Mouse (Mus musculus) MEL (cell line): ENCODE measurements around the gene Ankrd54. TPM values are rescaled to one million over a fixed set of nuclear protein-coding genes. Genes with fewer than 3 reads are reported as not detected.
A peak's percentile ranks its signal among the peaks of the same experiment; 100 is the strongest.

Source experiments
- DNase-seq: peaks from one replicate; pipeline ENCODE4 v3.0.0; 2011; ENCODE audit warnings: low read depth, low spot score
- H3K27ac ChIP-seq: 2 replicates; pipeline ENCODE4 v1.5.1; 2012; ENCODE audit warnings: low read depth, mild to moderate bottlenecking, control low read depth, low read length, moderate library complexity; ENCODE audit not compliant: control insufficient read depth
- H3K27me3 ChIP-seq, 2 experiments: fragments of 150-350 bp in 1 of 2; sonication (generic) in 1 of 2; 2 replicates each; pipeline ENCODE4 v1.6.1; 2012; ENCODE audit warnings: low read length in 2 of 2, mild to moderate bottlenecking in 2 of 2, improper control_type of control experiment in 1 of 2, moderate library complexity in 1 of 2; ENCODE audit not compliant: insufficient read depth in 2 of 2, control insufficient read depth in 1 of 2
- H3K36me3 ChIP-seq, 2 experiments: 2 replicates each; pipeline ENCODE4 v1.6.1; 2012 to 2014; ENCODE audit warnings: low read length in 2 of 2, improper control_type of control experiment in 1 of 2, inconsistent platforms in 1 of 2, mild to moderate bottlenecking in 1 of 2; ENCODE audit not compliant: insufficient read depth in 2 of 2, control insufficient read depth in 1 of 2
- H3K4me1 ChIP-seq, 2 experiments: fragments of 150-350 bp in 1 of 2; sonication (generic) in 1 of 2; 2 replicates each; pipeline ENCODE4 v1.6.1; 2012; ENCODE audit warnings: low read length in 2 of 2, improper control_type of control experiment in 1 of 2, mild to moderate bottlenecking in 1 of 2; ENCODE audit not compliant: insufficient read depth in 2 of 2, control insufficient read depth in 1 of 2
- H3K4me3 ChIP-seq, 2 experiments: fragments of 150-350 bp in 1 of 2; sonication (generic) in 1 of 2; 2 replicates each; pipeline ENCODE4 v1.5.1; 2012; ENCODE audit warnings: low read depth in 2 of 2, low read length in 2 of 2, mild to moderate bottlenecking in 2 of 2, moderate library complexity in 2 of 2, control low read depth in 1 of 2, improper control_type of control experiment in 1 of 2; ENCODE audit not compliant: control insufficient read depth in 1 of 2, insufficient read depth in 1 of 2
- H3K79me2 ChIP-seq: 2 replicates; pipeline ENCODE4 v1.6.1; 2012; ENCODE audit warnings: mild to moderate bottlenecking, low read length, moderate library complexity; ENCODE audit not compliant: control insufficient read depth, poor library complexity, insufficient read depth
- H3K9ac ChIP-seq: 2 replicates; pipeline ENCODE4 v1.6.1; 2012; ENCODE audit warnings: low read depth, mild to moderate bottlenecking, control low read depth, low read length, moderate library complexity; ENCODE audit not compliant: control insufficient read depth, poor library complexity, severe bottlenecking
- H3K9me3 ChIP-seq: fragments of 150-350 bp; sonication (generic); replicated peaks from 2 replicates; pipeline ENCODE4 v1.6.1; 2012; ENCODE audit warnings: mild to moderate bottlenecking, low read length, improper control_type of control experiment, moderate library complexity; ENCODE audit not compliant: insufficient read depth
- BHLHE40 ChIP-seq: IDR thresholded peaks from 2 replicates; pipeline ENCODE4 v1.6.1; 2012; ENCODE audit warnings: low read depth, mild to moderate bottlenecking, inconsistent platforms, low read length, improper control_type of control experiment, borderline replicate concordance
- CHD1 ChIP-seq: IDR thresholded peaks from 2 replicates; pipeline ENCODE4 v1.6.1; 2012; ENCODE audit warnings: low read depth, mild to moderate bottlenecking, inconsistent platforms, low read length, improper control_type of control experiment
- ELF1 ChIP-seq: IDR thresholded peaks from 2 replicates; pipeline ENCODE4 v1.6.1; 2014; ENCODE audit warnings: low read depth, mild to moderate bottlenecking, inconsistent platforms, low read length, improper control_type of control experiment, moderate library complexity
- ETS1 ChIP-seq: IDR thresholded peaks from 2 replicates; pipeline ENCODE4 v1.6.1; 2012; ENCODE audit warnings: low read depth, mild to moderate bottlenecking, inconsistent platforms, low read length, improper control_type of control experiment, moderate library complexity
- GABPA ChIP-seq: IDR thresholded peaks from 2 replicates; pipeline ENCODE4 v1.6.1; 2012; ENCODE audit warnings: low read depth, mild to moderate bottlenecking, inconsistent platforms, low read length, improper control_type of control experiment, moderate library complexity
- HCFC1 ChIP-seq: IDR thresholded peaks from 2 replicates; pipeline ENCODE4 v1.6.1; 2012; ENCODE audit warnings: low read depth, mild to moderate bottlenecking, inconsistent platforms, low read length, improper control_type of control experiment, moderate library complexity
- MAFK ChIP-seq: IDR thresholded peaks from 2 replicates; pipeline ENCODE4 v1.6.1; 2011; ENCODE audit warnings: low read depth, mild to moderate bottlenecking, low read length, improper control_type of control experiment, borderline replicate concordance
- MAX ChIP-seq: IDR thresholded peaks from 2 replicates; pipeline ENCODE4 v1.6.1; 2011; ENCODE audit warnings: low read length, improper control_type of control experiment
- MEF2A ChIP-seq: IDR thresholded peaks from 2 replicates; pipeline ENCODE4 v1.6.1; 2014; ENCODE audit warnings: low read depth, mild to moderate bottlenecking, inconsistent platforms, low read length, improper control_type of control experiment; ENCODE audit not compliant: poor library complexity, insufficient replicate concordance, severe bottlenecking; ENCODE audit errors: extremely low read depth
- MXI1 ChIP-seq: IDR thresholded peaks from 2 replicates; pipeline ENCODE4 v1.6.1; 2011; ENCODE audit warnings: mild to moderate bottlenecking, low read depth, low read length, improper control_type of control experiment
- MYB ChIP-seq: IDR thresholded peaks from 2 replicates; pipeline ENCODE4 v1.6.1; 2011; ENCODE audit warnings: mild to moderate bottlenecking, low read depth, low read length, improper control_type of control experiment
- NELFE ChIP-seq: IDR thresholded peaks from 2 replicates; pipeline ENCODE4 v1.6.1; 2011; ENCODE audit warnings: low read depth, low read length, improper control_type of control experiment
- POLR2A ChIP-seq, 2 experiments: IDR thresholded peaks; 2 replicates each; pipeline ENCODE4 v1.6.1; 2011 to 2012; ENCODE audit warnings: low read length in 2 of 2, mild to moderate bottlenecking in 2 of 2, control low read depth in 1 of 2, improper control_type of control experiment in 1 of 2, low read depth in 1 of 2, moderate library complexity in 1 of 2; ENCODE audit not compliant: control insufficient read depth in 1 of 2, insufficient read depth in 1 of 2, poor library complexity in 1 of 2
- POLR2AphosphoS2 ChIP-seq: IDR thresholded peaks from 2 replicates; pipeline ENCODE4 v1.6.1; 2011; ENCODE audit warnings: low read length, improper control_type of control experiment
- POLR2AphosphoS5 ChIP-seq: IDR thresholded peaks from 2 replicates; pipeline ENCODE4 v1.6.1; 2012; ENCODE audit warnings: low read depth, borderline replicate concordance, mild to moderate bottlenecking, inconsistent platforms, low read length, moderate library complexity, mixed read lengths
- RAD21 ChIP-seq: IDR thresholded peaks from 2 replicates; pipeline ENCODE4 v1.6.1; 2011; ENCODE audit warnings: mild to moderate bottlenecking, low read depth, low read length, improper control_type of control experiment
- SIN3A ChIP-seq: IDR thresholded peaks from 2 replicates; pipeline ENCODE4 v1.6.1; 2012; ENCODE audit warnings: low read length, improper control_type of control experiment, inconsistent platforms
- SMC3 ChIP-seq: IDR thresholded peaks from 2 replicates; pipeline ENCODE4 v1.6.1; 2011; ENCODE audit warnings: low read depth, low read length, improper control_type of control experiment
- TAL1 ChIP-seq: IDR thresholded peaks from 2 replicates; pipeline ENCODE4 v1.6.1; 2012; ENCODE audit warnings: mild to moderate bottlenecking, inconsistent platforms, low read length, moderate library complexity, mixed read lengths
- TBP ChIP-seq: IDR thresholded peaks from 2 replicates; pipeline ENCODE4 v1.8.0; 2011; ENCODE audit warnings: low read depth, low read length, improper control_type of control experiment
- UBTF ChIP-seq: IDR thresholded peaks from 2 replicates; pipeline ENCODE4 v1.6.1; 2012; ENCODE audit warnings: low read depth, mild to moderate bottlenecking, inconsistent platforms, low read length, improper control_type of control experiment, moderate library complexity, borderline replicate concordance; ENCODE audit not compliant: insufficient read depth
- USF1 ChIP-seq: IDR thresholded peaks from 2 replicates; pipeline ENCODE4 v1.6.1; 2014; ENCODE audit warnings: low read depth, mild to moderate bottlenecking, inconsistent platforms, low read length, improper control_type of control experiment, moderate library complexity
- USF2 ChIP-seq, 2 experiments: IDR thresholded peaks; 2 replicates each; pipeline ENCODE4 v1.6.1; 2011 to 2012; ENCODE audit warnings: improper control_type of control experiment in 2 of 2, low read length in 2 of 2, borderline replicate concordance in 1 of 2, inconsistent platforms in 1 of 2, low read depth in 1 of 2, mild to moderate bottlenecking in 1 of 2; ENCODE audit not compliant: insufficient read depth in 1 of 2
- ZC3H11A ChIP-seq: IDR thresholded peaks from 2 replicates; pipeline ENCODE4 v1.6.1; 2012; ENCODE audit warnings: low read depth, mild to moderate bottlenecking, inconsistent platforms, low read length, improper control_type of control experiment
- ZMIZ1 ChIP-seq: IDR thresholded peaks from 2 replicates; pipeline ENCODE4 v1.6.1; 2012; ENCODE audit warnings: low read depth, mild to moderate bottlenecking, inconsistent platforms, low read length, improper control_type of control experiment, moderate library complexity
- ZNF384 ChIP-seq: IDR thresholded peaks from 2 replicates; pipeline ENCODE4 v1.6.1; 2012; ENCODE audit warnings: low read depth, mild to moderate bottlenecking, inconsistent platforms, low read length, improper control_type of control experiment
- polyA plus RNA-seq, 2 experiments: library from polyadenylated mRNA; stranded (reverse) in 1 of 2; unstranded in 1 of 2; fragments of >175 nt in 1 of 2; fragments of >200 nt in 1 of 2; gene quantifications; 2 replicates each; pipeline versions ENCODE4 v1.2.1 to v1.2.4; 2012; ENCODE audit warnings: low replicate concordance in 2 of 2, low read depth in 1 of 2; ENCODE audit not compliant: insufficient read length in 2 of 2, insufficient read depth in 1 of 2, missing spikeins in 1 of 2
- total RNA-seq: library from RNA; depleted of rRNA; stranded (reverse); fragments of 300-350 nt; gene quantifications from 2 replicates; pipeline ENCODE4 v1.2.3, GENCODE M21; 2012

Gene Ankrd54
- total and polyA plus RNA-seq, 3 experiments, result 42.3 to 62.2 TPM; not detected in 1

GRCm38 (mm10) chr15:79074913-79075532 is 12.3 kb upstream of the Ankrd54 start, which contains the start of gene Eif3l (continued):
- TF ChIP-seq USF1 (0 out of 2 replicates have a peak, but pooled peaks have one; percentile 21), ZMIZ1 (no peak; the same call in 1 of the 2 replicates), MXI1 (peak; percentile 92), ETS1 (peak; percentile 60), TBP (peak; percentile 86), TAL1 (no peak), POLR2A (IDR thresholded peaks at IDR 0.05; ENCODE audit: control insufficient read depth in 1 of 2, insufficient read depth in 1 of 2, low read depth in 1 of 2, low read length in 2 of 2, poor library complexity in 1 of 2) (peak; percentile 61 to 94; a peak in 3 of 4 replicates), NELFE (peak; percentile 84), MAFK (no peak), SIN3A (peak; percentile 85), ZC3H11A (no peak), POLR2AphosphoS5 (no peak), POLR2AphosphoS2 (peak; percentile 81; the same call in 1 of the 2 replicates)
- TF ChIP-seq, all 39 proteins: peak for 20

- Histone ChIP-seq H3K79me2 (peaks cover 29% of the 10 kb centered on the region), H3K36me3 (peaks cover 8 to 14% of the 10 kb centered on the region in 2 experiments), H3K9me3 (no peaks in the 10 kb centered on the region), H3K9ac (peak overlapping the region; percentile 86), H3K27me3 (no peaks in the 10 kb centered on the region), H3K27ac (peak overlapping the region; percentile 95), H3K4me3 (peak overlapping the region; percentile 83 to 89), H3K4me1 (peaks cover 0 to 22% of the 10 kb centered on the region in 2 experiments; a peak in 2 of 4 replicates)
- no peak for DNase-seq
- no peak for TF ChIP-seq GABPA
- peak; percentile 74 for TF ChIP-seq ZNF384
Measured at GRCm38 (mm10) chr15:79074446-79074845, 11.8 kb upstream of the Ankrd54 start.

- Histone ChIP-seq H3K4me1 (peaks cover under 1 to 26% of the 10 kb centered on the region in 2 experiments), H3K27ac (no peak overlapping the region), H3K79me2 (peaks cover 29% of the 10 kb centered on the region), H3K4me3 (no peak overlapping the region), H3K9me3 (no peaks in the 10 kb centered on the region), H3K27me3 (no peaks in the 10 kb centered on the region), H3K36me3 (peaks cover 8 to 17% of the 10 kb centered on the region in 2 experiments), H3K9ac (no peak overlapping the region)
- no peak for TF ChIP-seq MYB
- TF ChIP-seq SMC3, result no peak
- no peak for TF ChIP-seq ELF1
- no peak for TF ChIP-seq SIN3A
- no peak for TF ChIP-seq MEF2A
- TF ChIP-seq CHD1, result no peak
- no peak for TF ChIP-seq BHLHE40
- no peak for TF ChIP-seq UBTF
- no peak for TF ChIP-seq HCFC1
- no peak for TF ChIP-seq ZC3H11A
- TF ChIP-seq RAD21, result no peak
- no peak for TF ChIP-seq USF2 (IDR thresholded peaks at IDR 0.05; ENCODE audit: borderline replicate concordance in 1 of 2, insufficient read depth in 1 of 2, low read depth in 1 of 2, low read length in 2 of 2)
- no peak for TF ChIP-seq MAX
- DNase-seq, result no peak
Measured at GRCm38 (mm10) chr15:79073752-79074151, 11.1 kb upstream of the Ankrd54 start.
